Mouse (Mus musculus) liver, embryonic 14.5 days (tissue): ENCODE measurements at regions not wholly inside any gene's neighbourhood (a gene's known extent, or its start where the extent isn't known, plus 50 kb on each side); places are given as distances from the start of the nearest gene placed in this dataset.

Experiments used
- ATAC-seq: fragments of 200-750 bp; cut with Nextera tagmentation; 2 replicates; pipeline ENCODE4 v1.8.0; 2017; ENCODE audit warnings: moderate number of reproducible peaks, mild to moderate bottlenecking, moderate library complexity; ENCODE audit not compliant: insufficient read depth
- DNase-seq, 3 experiments: peaks; one replicate each; pipeline ENCODE4 v3.0.0-alpha.2; 2012 to 2013; ENCODE audit warnings: low read depth in 3 of 3, low spot score in 3 of 3
- H3K27ac ChIP-seq: fragments of 300-500 bp; sonication (generic); 2 replicates; pipeline ENCODE4 v1.5.1; 2014; ENCODE audit warnings: moderate library complexity, mild to moderate bottlenecking, control low read depth, inconsistent platforms
- H3K27me3 ChIP-seq: fragments of 300-500 bp; sonication (generic); 2 replicates; pipeline ENCODE4 v1.6.1; 2014; ENCODE audit warnings: mild to moderate bottlenecking, low read length, moderate library complexity; ENCODE audit not compliant: control insufficient read depth, insufficient read depth
- H3K36me3 ChIP-seq: fragments of 300-500 bp; sonication (generic); replicated peaks from 2 replicates; pipeline ENCODE4 v1.6.1; 2014; ENCODE audit warnings: low read depth; ENCODE audit not compliant: control insufficient read depth, insufficient read depth
- H3K4me1 ChIP-seq, 2 experiments: fragments of 200-500 bp in 1 of 2; fragments of 300-500 bp in 1 of 2; sonication (generic) in 1 of 2; replicated peaks; 2 replicates each; pipeline ENCODE4 v1.6.1; 2012 to 2014; ENCODE audit warnings: antibody characterized with exemption in 1 of 2, inconsistent platforms in 1 of 2, low read length in 1 of 2; ENCODE audit not compliant: control insufficient read depth in 2 of 2, insufficient read depth in 2 of 2
- H3K4me2 ChIP-seq: fragments of 300-500 bp; sonication (generic); 2 replicates; pipeline ENCODE4 v1.6.1; 2014; ENCODE audit warnings: low read depth, mild to moderate bottlenecking, control low read depth, moderate library complexity
- H3K4me3 ChIP-seq, 2 experiments: fragments of 200-500 bp in 1 of 2; fragments of 300-500 bp in 1 of 2; sonication (generic) in 1 of 2; 2 replicates each; pipeline ENCODE4 v1.5.1; 2012 to 2014; ENCODE audit warnings: low read depth in 2 of 2, low read length in 2 of 2, mild to moderate bottlenecking in 2 of 2, control low read depth in 1 of 2, inconsistent platforms in 1 of 2, moderate library complexity in 1 of 2; ENCODE audit not compliant: insufficient read depth in 1 of 2
- H3K9ac ChIP-seq: fragments of 300-500 bp; sonication (generic); replicated peaks from 2 replicates; pipeline ENCODE4 v1.6.1; 2014; ENCODE audit warnings: mild to moderate bottlenecking, control low read depth, moderate library complexity
- H3K9me3 ChIP-seq: fragments of 300-500 bp; sonication (generic); 2 replicates; pipeline ENCODE4 v1.6.1; 2016; ENCODE audit warnings: low read length, mixed read lengths; ENCODE audit not compliant: control insufficient read depth
- CTCF ChIP-seq: IDR thresholded peaks from 2 replicates; pipeline ENCODE4 v1.5.1; 2016; ENCODE audit warnings: antibody characterized with exemption, low read depth, control low read depth
- EP300 ChIP-seq: IDR thresholded peaks from 2 replicates; pipeline ENCODE4 v1.6.1; 2016; ENCODE audit warnings: antibody characterized with exemption, low read depth
- WGBS: fragments of 180-500 bp; shearing (Covaris S2); extraction: QIAGEN DNeasy Blood & Tissue Kit; methylation state at CpG from one replicate; pipeline ENCODE4 v1.1.7; 2014; ENCODE audit not compliant: insufficient replicate concordance; 5-methylcytosine and 5-hydroxymethylcytosine counted together

DNA sequence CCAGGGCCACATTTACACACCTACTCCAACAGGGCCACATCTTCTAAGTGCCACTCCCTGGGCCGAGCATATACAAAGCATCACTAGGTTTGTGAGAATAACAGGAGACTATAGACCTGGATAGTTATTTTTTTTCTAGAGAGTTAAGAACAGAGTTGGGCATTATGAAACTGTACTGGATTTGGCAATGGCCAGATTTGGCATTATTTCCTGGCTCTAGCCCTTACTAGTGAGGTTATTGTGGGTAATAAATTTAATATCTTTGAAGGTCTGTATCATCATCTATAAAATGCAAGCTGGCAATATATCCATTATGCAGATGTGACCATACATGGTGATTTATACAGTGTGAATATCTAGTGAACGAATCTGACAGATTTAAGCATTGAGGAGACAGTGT is 75.8 kb upstream of the Pam start:
- H3K4me3 ChIP-seq, result no peak overlapping the region
- WGBS, result 65% methylated on average over 2 of the region's 2 CpGs
- H3K4me2 ChIP-seq, result no peak overlapping the region
- no peaks in the 10 kb centered on the region for H3K27me3 ChIP-seq
- no peak for TF ChIP-seq CTCF
- TF ChIP-seq EP300, result no peak
- no peak overlapping the region for H3K27ac ChIP-seq
- no peaks in the 10 kb centered on the region for H3K4me1 ChIP-seq
- H3K9me3 ChIP-seq, result no peaks in the 10 kb centered on the region
- no peaks in the 10 kb centered on the region for H3K36me3 ChIP-seq
- ATAC-seq, result no peak
- no peak overlapping the region for H3K9ac ChIP-seq
- no peak for DNase-seq

DNA sequence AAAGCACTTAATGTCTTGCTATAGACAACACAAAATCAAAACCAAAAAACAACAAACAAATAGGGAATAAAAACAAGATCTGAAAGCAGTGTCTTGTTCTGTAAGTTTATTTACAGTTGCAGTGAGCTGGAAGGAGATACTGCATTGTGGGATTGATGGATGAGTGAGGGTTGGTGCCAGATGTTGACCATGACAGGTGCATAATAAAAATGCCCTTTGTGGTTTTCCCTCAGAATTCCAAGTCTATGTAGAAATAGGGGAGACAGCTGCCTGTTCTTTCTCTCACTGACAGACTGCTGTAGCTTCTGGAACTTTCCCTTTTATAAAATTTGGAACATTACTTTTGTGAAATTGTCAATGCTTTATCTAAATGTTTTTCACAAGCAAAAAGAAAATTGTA is 73.9 kb upstream of the Pam start:
- TF ChIP-seq CTCF (no peak), EP300 (no peak)
- no peaks in the 10 kb centered on the region for H3K36me3 ChIP-seq
- H3K4me2 ChIP-seq, result no peak overlapping the region
- no peak overlapping the region for H3K27ac ChIP-seq
- no peak for ATAC-seq
- no peak for DNase-seq
- H3K9ac ChIP-seq, result no peak overlapping the region
- no peaks in the 10 kb centered on the region for H3K4me1 ChIP-seq
- no peaks in the 10 kb centered on the region for H3K9me3 ChIP-seq
- H3K27me3 ChIP-seq, result no peaks in the 10 kb centered on the region
- no peak overlapping the region for H3K4me3 ChIP-seq

- H3K4me3 ChIP-seq, result no peak overlapping the region
- no peaks in the 10 kb centered on the region for H3K9me3 ChIP-seq
- H3K4me1 ChIP-seq, result no peaks in the 10 kb centered on the region
- H3K36me3 ChIP-seq, result no peaks in the 10 kb centered on the region
- no peak overlapping the region for H3K9ac ChIP-seq
- ATAC-seq, result no peak
- DNase-seq, result no peak
- no peak for TF ChIP-seq CTCF
- TF ChIP-seq EP300, result no peak
- no peak overlapping the region for H3K27ac ChIP-seq
- H3K4me2 ChIP-seq, result no peak overlapping the region
- no peaks in the 10 kb centered on the region for H3K27me3 ChIP-seq
- 45% methylated on average over 4 of the region's 4 CpGs for WGBS
Measured at GRCm38 (mm10) chr1:98167800-98168199, 72.4 kb upstream of the Pam start.

DNA sequence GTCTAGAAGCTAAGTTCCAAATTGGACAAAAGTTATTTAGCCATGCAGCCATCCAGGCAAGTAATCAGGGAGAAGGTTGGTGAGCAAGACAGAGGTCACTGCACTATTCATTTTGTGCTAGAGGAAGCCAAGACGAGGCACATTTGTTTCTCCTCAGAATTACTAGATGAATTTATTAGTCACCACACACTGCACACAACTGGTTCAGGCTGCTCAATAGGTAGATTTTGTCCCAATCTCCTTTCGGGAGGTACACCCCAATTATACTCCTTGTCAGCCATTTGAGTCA is 67.1 kb upstream of the Pam start:
- Histone ChIP-seq H3K9ac (no peak overlapping the region), H3K36me3 (no peaks in the 10 kb centered on the region), H3K9me3 (no peaks in the 10 kb centered on the region), H3K4me2 (no peak overlapping the region), H3K27me3 (no peaks in the 10 kb centered on the region), H3K4me1 (no peaks in the 10 kb centered on the region), H3K4me3 (no peak overlapping the region), H3K27ac (no peak overlapping the region)
- TF ChIP-seq EP300 (no peak), CTCF (no peak)
- ATAC-seq (no peak), DNase-seq (no peak)
- WGBS, result 51% methylated on average over 2 of the region's 2 CpGs

DNA sequence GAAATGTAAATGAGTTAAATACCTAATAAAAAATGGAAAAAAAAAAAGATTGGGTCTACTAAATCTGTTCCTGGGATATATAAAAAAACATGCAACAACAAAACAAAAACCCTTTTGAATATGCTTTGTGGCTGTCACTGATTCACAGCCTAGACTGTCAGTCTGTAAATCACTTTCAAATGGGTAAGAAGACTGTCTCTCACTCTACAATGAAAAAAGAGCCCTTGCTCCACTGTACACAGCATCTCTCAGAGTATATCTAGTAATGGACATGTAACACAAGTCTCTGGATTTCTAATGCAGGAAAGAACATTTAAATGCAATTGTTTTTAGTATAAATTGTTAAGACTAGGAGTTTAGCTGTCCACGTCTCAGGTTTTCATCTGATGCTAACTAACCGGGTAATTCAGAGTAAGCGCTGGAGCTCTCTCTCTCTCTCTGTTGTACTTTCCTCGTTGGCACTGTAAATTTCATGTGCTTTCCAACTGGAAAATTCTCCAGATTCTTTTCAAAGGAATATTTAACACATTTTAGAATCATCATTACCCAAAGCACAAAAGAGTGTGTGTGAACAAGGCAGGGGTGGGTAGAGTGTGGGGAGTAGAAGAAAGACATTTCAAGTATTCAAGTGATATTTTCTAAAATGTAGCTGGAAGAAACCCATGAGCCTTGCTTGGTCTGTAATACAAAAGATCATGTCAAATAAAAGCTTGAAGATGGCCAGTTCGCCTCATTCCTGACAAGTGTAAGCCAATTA is 66.6 kb upstream of the Pam start:
- H3K27me3 ChIP-seq, result no peaks in the 10 kb centered on the region
- no peak overlapping the region for H3K27ac ChIP-seq
- H3K4me3 ChIP-seq, result no peak overlapping the region
- no peak overlapping the region for H3K4me2 ChIP-seq
- no peak for TF ChIP-seq EP300
- TF ChIP-seq CTCF, result no peak
- DNase-seq (no peak), ATAC-seq (no peak)
- H3K4me1 ChIP-seq, result no peaks in the 10 kb centered on the region
- no peak overlapping the region for H3K9ac ChIP-seq
- 64% methylated on average over 5 of the region's 5 CpGs for WGBS
- no peaks in the 10 kb centered on the region for H3K9me3 ChIP-seq
- H3K36me3 ChIP-seq, result no peaks in the 10 kb centered on the region
